8 mouse cellular contexts compared by ENCODE assay signal in genomic region chr14:32472996-32473395, GRCm38 (mm10). TPM values are rescaled to one million over a fixed set of nuclear protein-coding genes. Genes with fewer than 3 reads are reported as not detected.
DNase-seq lines count a peak whose midpoint lies in the region; ATAC-seq and TF ChIP-seq lines count a peak whose summit lies in the region.

No protein-coding gene starts in this region.

- no peak for TF ChIP-seq POLR2A in testis, adult 2 months (IDR thresholded peaks at IDR 0.05; ENCODE audit: control insufficient read depth, low read depth, low read length)

- TF ChIP-seq CTCF in testis, adult 2 months (IDR thresholded peaks at IDR 0.05; ENCODE audit: control insufficient read depth, insufficient read depth, insufficient replicate concordance, low read depth, low read length): peak; percentile 40; the same call in 1 of the 2 replicates

- no peaks in the 10 kb centered on the region for H3K9me3 ChIP-seq in forebrain, embryonic 12.5 days
- no peaks in the 10 kb centered on the region for H3K9me3 ChIP-seq in limb, embryonic 10.5 days (replicated peaks)
- no peaks in the 10 kb centered on the region for H3K9me3 ChIP-seq in neural tube, embryonic 14.5 days (ENCODE audit: control insufficient read depth, low read length)

- no peaks in the 10 kb centered on the region for H3K27me3 ChIP-seq in testis, adult 2 months (ENCODE audit: control insufficient read depth, insufficient read depth, low read length)
- H3K27me3 ChIP-seq in forebrain, embryonic 12.5 days: peaks cover 14% of the 10 kb centered on the region
- peaks cover 9% of the 10 kb centered on the region; the same call in 1 of the 2 replicates for H3K27me3 ChIP-seq in limb, embryonic 10.5 days (ENCODE audit: low read depth, poor library complexity, severe bottlenecking)
- no peaks in the 10 kb centered on the region for H3K27me3 ChIP-seq in neural tube, embryonic 14.5 days (ENCODE audit: control insufficient read depth, insufficient read depth, low read length)

- DNase-seq in testis, postnatal 14 days (ENCODE audit: low spot score): no peak
- peak; percentile 88 for DNase-seq in brain, adult 2 months (ENCODE audit: low read depth, low spot score)
- DNase-seq in kidney, adult 8-10 months: peak; percentile 24 to 60
- peak; percentile 57 for DNase-seq in limb, embryonic 10.5 days (ENCODE audit: low spot score)
- DNase-seq in spleen, postnatal 36 days (ENCODE audit: low spot score in 2 of 2): no peak

- WGBS in forebrain, embryonic 12.5 days: 13% methylated on average over 4 of the region's 4 CpGs
- 17% methylated on average over 4 of the region's 4 CpGs for WGBS in limb, embryonic 10.5 days
- WGBS in neural tube, embryonic 14.5 days: 14% methylated on average over 4 of the region's 4 CpGs

- H3K27ac ChIP-seq in testis, adult 2 months (ENCODE audit: control insufficient read depth, insufficient read depth, low read depth, low read length): no peak overlapping the region
- no peak overlapping the region for H3K27ac ChIP-seq in forebrain, embryonic 12.5 days
- no peak overlapping the region for H3K27ac ChIP-seq in limb, embryonic 10.5 days
- no peak overlapping the region for H3K27ac ChIP-seq in neural tube, embryonic 14.5 days (ENCODE audit: low read depth, low read length)

- H3K4me3 ChIP-seq in testis, adult 2 months (ENCODE audit: control insufficient read depth, low read depth, low read length): no peak overlapping the region
- H3K4me3 ChIP-seq in forebrain, embryonic 12.5 days (replicated peaks): no peak overlapping the region
- no peak overlapping the region for H3K4me3 ChIP-seq in limb, embryonic 10.5 days
- no peak overlapping the region for H3K4me3 ChIP-seq in neural tube, embryonic 14.5 days (ENCODE audit: low read depth, low read length)

- no peak overlapping the region for H3K9ac ChIP-seq in forebrain, embryonic 12.5 days
- no peak overlapping the region for H3K9ac ChIP-seq in neural tube, embryonic 14.5 days (replicated peaks; ENCODE audit: low read depth, low read length)

- ATAC-seq in forebrain, embryonic 12.5 days (ENCODE audit: low FRiP score): 0 out of 2 replicates have a peak, but pooled peaks have one; percentile 55
- ATAC-seq in neural tube, embryonic 14.5 days (ENCODE audit: low read depth): peak; percentile 63; the same call in 1 of the 2 replicates

- no peaks in the 10 kb centered on the region for H3K36me3 ChIP-seq in testis, adult 2 months (ENCODE audit: control insufficient read depth, insufficient read depth, low read length)
- H3K36me3 ChIP-seq in forebrain, embryonic 12.5 days (replicated peaks): no peaks in the 10 kb centered on the region
- no peaks in the 10 kb centered on the region for H3K36me3 ChIP-seq in limb, embryonic 10.5 days
- H3K36me3 ChIP-seq in neural tube, embryonic 14.5 days (ENCODE audit: control insufficient read depth, insufficient read depth, low read length): no peaks in the 10 kb centered on the region

- no peak overlapping the region for H3K4me2 ChIP-seq in forebrain, embryonic 12.5 days
- no peak overlapping the region for H3K4me2 ChIP-seq in neural tube, embryonic 14.5 days (ENCODE audit: low read depth, low read length)

- no peaks in the 10 kb centered on the region for H3K4me1 ChIP-seq in testis, adult 2 months (ENCODE audit: control insufficient read depth, insufficient read depth, low read length)
- H3K4me1 ChIP-seq in forebrain, embryonic 12.5 days: no peaks in the 10 kb centered on the region
- H3K4me1 ChIP-seq in limb, embryonic 10.5 days: no peaks in the 10 kb centered on the region
- no peaks in the 10 kb centered on the region for H3K4me1 ChIP-seq in neural tube, embryonic 14.5 days (ENCODE audit: control insufficient read depth, insufficient read depth, low read length)

RNA-seq across cellular contexts. Expression of gene Chat, which starts 7.2 kb away (rescaled TPM):
- 0.05 and 0.10 TPM in 2 replicates for polyA plus RNA-seq in testis, adult 2 months (2012; rRNA removed)
- polyA plus RNA-seq in forebrain, embryonic 12.5 days (2016; fragmentation: Nextera tagmentation; extraction: Ambion mirVana): 0.08 and 0.14 TPM in 2 replicates
- polyA plus RNA-seq in limb, embryonic 10.5 days (2016; fragmentation: Nextera tagmentation; extraction: Ambion mirVana): not detected in 2 replicates
- 4.0 and 4.3 TPM in 2 replicates for polyA plus RNA-seq in neural tube, embryonic 14.5 days (2014; fragmentation: Nextera tagmentation; extraction: Ambion mirVana)

RNA-seq across cellular contexts. Expression of gene Slc18a3, which starts 8.3 kb away (rescaled TPM):
- polyA plus RNA-seq in testis, adult 2 months (2012; rRNA removed): 3.0 and 3.1 TPM in 2 replicates
- 0.13 and 0.50 TPM in 2 replicates for polyA plus RNA-seq in forebrain, embryonic 12.5 days (2016; fragmentation: Nextera tagmentation; extraction: Ambion mirVana)
- polyA plus RNA-seq in limb, embryonic 10.5 days (2016; fragmentation: Nextera tagmentation; extraction: Ambion mirVana): not detected in 2 replicates
- polyA plus RNA-seq in neural tube, embryonic 14.5 days (2014; fragmentation: Nextera tagmentation; extraction: Ambion mirVana): 31.3 and 32.6 TPM in 2 replicates

RNA-seq across cellular contexts. Expression of gene Ercc6, which starts 40.3 kb away (rescaled TPM):
- polyA plus RNA-seq in testis, adult 2 months (2012; rRNA removed): 5.5 and 8.0 TPM in 2 replicates
- 30.4 and 36.9 TPM in 2 replicates for polyA plus RNA-seq in forebrain, embryonic 12.5 days (2016; fragmentation: Nextera tagmentation; extraction: Ambion mirVana)
- polyA plus RNA-seq in limb, embryonic 10.5 days (2016; fragmentation: Nextera tagmentation; extraction: Ambion mirVana): 22.5 and 31.4 TPM in 2 replicates
- polyA plus RNA-seq in neural tube, embryonic 14.5 days (2014; fragmentation: Nextera tagmentation; extraction: Ambion mirVana): 23.3 and 25.1 TPM in 2 replicates

Comparison
In these comparisons a context has a peak if more than half of its experiments do, and no peak if none do; other contexts are left out.
1. DNase-seq: peak in brain, adult 2 months (single experiment), kidney, adult 8-10 months (2 of 2) and limb, embryonic 10.5 days (single experiment); none in testis, postnatal 14 days (single experiment) and spleen, postnatal 36 days (0 of 2).